Mouse (Mus musculus) midbrain, postnatal 0 days (tissue): ENCODE results near the gene Popdc3. TPM values are rescaled to one million over a fixed set of nuclear protein-coding genes. Genes with fewer than 3 reads are reported as not detected.

Experiments
- ATAC-seq: fragments of 200-750 bp; cut with Nextera tagmentation; 2 replicates; pipeline ENCODE4 v1.8.0; 2017; ENCODE audit warnings: moderate number of reproducible peaks, mild to moderate bottlenecking, moderate TSS enrichment, moderate library complexity; ENCODE audit not compliant: low FRiP score
- DNase-seq: peaks from one replicate; pipeline ENCODE4 v3.0.0-alpha.2; 2015; ENCODE audit warnings: low spot score
- H3K27ac ChIP-seq: fragments of 300-500 bp; sonication (generic); 2 replicates; pipeline ENCODE4 v1.5.1; 2014; ENCODE audit warnings: low read depth, mild to moderate bottlenecking, low read length, mixed read lengths
- H3K27me3 ChIP-seq: fragments of 300-500 bp; sonication (generic); 2 replicates; pipeline ENCODE4 v1.6.1; 2014; ENCODE audit warnings: low read length, control low read depth, mixed read lengths; ENCODE audit not compliant: insufficient read depth
- H3K36me3 ChIP-seq: fragments of 300-500 bp; sonication (generic); 2 replicates; pipeline ENCODE4 v1.6.1; 2014; ENCODE audit warnings: low read length, control low read depth, mixed read lengths; ENCODE audit not compliant: insufficient read depth
- H3K4me1 ChIP-seq: fragments of 300-500 bp; sonication (generic); 2 replicates; pipeline ENCODE4 v1.6.1; 2014; ENCODE audit warnings: mild to moderate bottlenecking, control low read depth, antibody characterized with exemption, low read length, mixed read lengths; ENCODE audit not compliant: insufficient read depth
- H3K4me2 ChIP-seq: fragments of 300-500 bp; sonication (generic); 2 replicates; pipeline ENCODE4 v1.6.1; 2014; ENCODE audit warnings: low read depth, mild to moderate bottlenecking, low read length, mixed read lengths; ENCODE audit not compliant: poor library complexity, severe bottlenecking
- H3K4me3 ChIP-seq: fragments of 300-500 bp; sonication (generic); 2 replicates; pipeline ENCODE4 v1.5.1; 2014; ENCODE audit warnings: low read depth, mild to moderate bottlenecking, low read length, moderate library complexity
- H3K9ac ChIP-seq: fragments of 300-500 bp; sonication (generic); replicated peaks from 2 replicates; pipeline ENCODE4 v1.6.1; 2014; ENCODE audit warnings: mild to moderate bottlenecking, low read length, moderate library complexity, mixed read lengths; ENCODE audit not compliant: poor library complexity, severe bottlenecking
- H3K9me3 ChIP-seq: fragments of 300-500 bp; sonication (generic); 2 replicates; pipeline ENCODE4 v1.6.1; 2016; ENCODE audit warnings: low read length, control low read depth
- CTCF ChIP-seq: IDR thresholded peaks from 2 replicates; pipeline ENCODE4 v1.5.1; 2016; ENCODE audit warnings: antibody characterized with exemption, mild to moderate bottlenecking
- WGBS: fragments of 180-500 bp; shearing (Covaris S2); extraction: QIAGEN DNeasy Blood & Tissue Kit; methylation state at CpG from one replicate; pipeline ENCODE4 v1.1.7; 2014; 5-methylcytosine and 5-hydroxymethylcytosine counted together
- polyA plus RNA-seq: library from polyadenylated mRNA; unstranded; fragments of >200 nt; fragmentation: Nextera tagmentation; extraction: Ambion mirVana; gene quantifications from 2 replicates; pipeline ENCODE4 v1.2.1, GENCODE M21; 2015
- total RNA-seq: library from RNA; depleted of rRNA; stranded (reverse); fragments of >200 nt; gene quantifications from 2 replicates; pipeline ENCODE4 v1.2.3, GENCODE M21; 2014

Gene Popdc3
- total and polyA plus RNA-seq, 2 experiments from 2014 or later = 2.4 to 2.7 TPM

- no peak for ATAC-seq
- Histone ChIP-seq H3K4me3 (no peak overlapping the region), H3K4me2 (no peak overlapping the region), H3K4me1 (no peaks in the 10 kb centered on the region), H3K9me3 (no peaks in the 10 kb centered on the region), H3K27ac (no peak overlapping the region), H3K27me3 (no peaks in the 10 kb centered on the region), H3K9ac (no peak overlapping the region), H3K36me3 (0 out of 2 replicates have a peak, but pooled peaks cover 3% of the 10 kb centered on the region)
- DNase-seq = no peak
- TF ChIP-seq CTCF = no peak
- 80% methylated on average over 7 of the region's 7 CpGs for WGBS
Measured at GRCm38 (mm10) chr10:45140474-45141212, 37.3 kb upstream of the Popdc3 start.

DNA sequence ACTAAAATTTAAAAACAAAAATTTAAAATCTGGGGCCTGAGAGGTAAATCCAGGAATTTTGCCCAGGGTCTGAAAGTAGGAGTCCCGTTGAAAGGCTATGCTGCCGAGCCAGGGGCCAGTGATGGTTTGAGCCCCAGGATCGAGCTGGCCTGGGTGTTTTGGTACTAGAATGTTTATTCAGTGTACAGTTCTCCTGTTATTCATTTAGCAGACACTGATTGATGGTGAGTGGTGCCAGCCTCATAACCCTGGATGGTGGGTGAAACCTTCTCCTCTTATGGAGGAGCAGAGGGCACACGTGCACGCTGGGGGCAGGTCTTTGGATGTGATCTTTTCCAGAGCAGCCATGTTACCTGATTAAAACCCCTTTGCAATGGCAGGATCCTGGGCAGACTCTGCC, 35.5 kb upstream of the Popdc3 start:
- Histone ChIP-seq H3K4me2 (no peak overlapping the region), H3K36me3 (0 out of 2 replicates have a peak, but pooled peaks cover 3% of the 10 kb centered on the region), H3K27ac (no peak overlapping the region; the same call in 1 of the 2 replicates), H3K9me3 (no peaks in the 10 kb centered on the region), H3K4me1 (no peaks in the 10 kb centered on the region), H3K4me3 (no peak overlapping the region), H3K27me3 (no peaks in the 10 kb centered on the region), H3K9ac (no peak overlapping the region)
- DNase-seq (no peak), ATAC-seq (no peak)
- no peak for TF ChIP-seq CTCF
- WGBS = 95% methylated on average over 5 of the region's 5 CpGs

DNA sequence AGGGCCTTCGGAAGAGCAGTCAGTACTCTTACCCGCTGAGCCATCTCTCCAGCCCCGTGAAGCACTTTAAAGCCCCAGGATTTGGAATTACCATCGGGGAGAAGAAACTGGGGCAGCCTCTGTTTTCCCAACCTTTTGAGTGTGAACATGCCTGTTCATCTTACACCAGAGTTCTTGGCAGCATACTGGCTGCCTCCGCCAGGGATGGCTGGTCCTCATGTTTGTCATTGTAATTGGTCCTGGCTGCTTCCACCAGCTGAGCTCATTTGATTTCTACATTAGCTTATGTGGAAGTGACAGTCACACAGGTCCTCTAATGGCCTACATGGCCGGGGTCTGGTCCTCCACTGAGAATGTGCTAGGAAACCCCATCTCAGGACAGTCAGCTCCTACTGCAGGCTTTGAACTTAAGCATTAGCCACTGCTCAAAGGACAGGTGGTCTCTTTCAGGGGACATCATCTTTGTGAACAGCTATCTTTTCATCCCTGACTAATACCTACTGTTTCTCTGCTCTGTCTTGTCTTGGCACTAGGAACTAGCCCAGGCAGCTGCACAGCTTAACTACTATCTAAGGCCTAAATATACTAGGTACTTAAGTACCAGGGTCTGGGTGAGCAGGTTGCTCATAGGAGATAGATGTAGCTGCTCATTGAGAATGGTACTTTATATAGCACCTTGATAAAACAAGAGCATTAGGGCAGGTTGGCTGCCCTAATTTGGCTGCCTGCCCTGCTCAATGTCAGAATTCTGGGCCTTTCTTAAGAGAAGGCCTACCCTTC, 33.7 kb upstream of the Popdc3 start:
- no peak for DNase-seq
- no peaks in the 10 kb centered on the region for H3K4me1 ChIP-seq
- TF ChIP-seq CTCF = no peak

GRCm38 (mm10) chr10:45146821-45147220, 31.1 kb upstream of the Popdc3 start:
- TF ChIP-seq CTCF = no peak
- Histone ChIP-seq H3K4me1 (no peaks in the 10 kb centered on the region), H3K27me3 (no peaks in the 10 kb centered on the region), H3K4me2 (no peak overlapping the region), H3K9ac (no peak overlapping the region), H3K9me3 (no peaks in the 10 kb centered on the region), H3K36me3 (peaks cover 6% of the 10 kb centered on the region; the same call in 1 of the 2 replicates), H3K27ac (no peak overlapping the region; the same call in 1 of the 2 replicates), H3K4me3 (no peak overlapping the region)
- no peak for ATAC-seq
- 14% methylated on average over 6 of the region's 6 CpGs for WGBS
- no peak for DNase-seq

More for the DNA sequence above, 33.7 kb upstream of the Popdc3 start:
- H3K27me3 ChIP-seq = no peaks in the 10 kb centered on the region
- no peak overlapping the region for H3K9ac ChIP-seq
- no peak overlapping the region for H3K27ac ChIP-seq
- H3K4me2 ChIP-seq = no peak overlapping the region
- no peak for ATAC-seq
- no peak overlapping the region for H3K4me3 ChIP-seq
- no peaks in the 10 kb centered on the region for H3K9me3 ChIP-seq
- H3K36me3 ChIP-seq = no peaks in the 10 kb centered on the region
- WGBS = 87% methylated on average over 6 of the region's 6 CpGs

DNA sequence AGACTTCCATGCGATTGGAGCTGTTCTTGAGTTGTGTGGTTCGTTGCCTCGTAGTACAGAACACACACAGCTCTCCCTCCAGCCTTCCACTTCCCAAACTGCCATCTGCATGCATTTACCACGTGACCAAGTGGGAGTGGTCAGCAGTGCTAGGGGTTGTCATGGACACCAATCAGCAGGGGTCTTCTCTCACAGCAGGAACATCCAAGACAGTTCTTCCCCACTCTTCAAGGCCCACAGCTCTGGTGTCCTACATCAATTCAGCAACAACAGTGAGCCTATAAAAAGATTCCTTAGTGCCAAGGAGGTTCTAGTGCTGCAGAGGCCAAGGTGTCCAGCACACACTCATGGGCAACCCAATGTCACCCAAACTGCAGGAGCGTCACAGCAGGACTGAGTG, 26.8 kb upstream of the Popdc3 start:
- no peaks in the 10 kb centered on the region for H3K27me3 ChIP-seq
- ATAC-seq = no peak
- H3K27ac ChIP-seq = no peak overlapping the region
- no peak overlapping the region for H3K4me2 ChIP-seq
- H3K4me1 ChIP-seq = no peaks in the 10 kb centered on the region
- WGBS = 54% methylated on average over 5 of the region's 5 CpGs
- H3K9me3 ChIP-seq = no peaks in the 10 kb centered on the region
- no peak for TF ChIP-seq CTCF
- no peak overlapping the region for H3K4me3 ChIP-seq
- peak; percentile 37 for DNase-seq
- peaks cover 37% of the 10 kb centered on the region for H3K36me3 ChIP-seq
- H3K9ac ChIP-seq = no peak overlapping the region
